Mouse (Mus musculus) adipose tissue, adult 10 weeks (tissue): Measurements from ENCODE around the gene Olfr1173. TPM values are rescaled to one million over a fixed set of nuclear protein-coding genes. Genes with fewer than 3 reads are reported as not detected.

ENCODE experiments used
- polyA plus RNA-seq: library from polyadenylated mRNA; stranded (reverse); fragments of 350-450 nt; fragmentation: Illumina TruSeq; extraction: RNeasy Lipid Tissue Mini Kit (QIAGEN cat#74804); gene quantifications from one replicate; pipeline ENCODE4 v1.2.3, GENCODE M21; 2014; ENCODE audit warnings: low read depth, low replicate concordance

Olfr1173 gene
- polyA plus RNA-seq = not detected

DNA sequence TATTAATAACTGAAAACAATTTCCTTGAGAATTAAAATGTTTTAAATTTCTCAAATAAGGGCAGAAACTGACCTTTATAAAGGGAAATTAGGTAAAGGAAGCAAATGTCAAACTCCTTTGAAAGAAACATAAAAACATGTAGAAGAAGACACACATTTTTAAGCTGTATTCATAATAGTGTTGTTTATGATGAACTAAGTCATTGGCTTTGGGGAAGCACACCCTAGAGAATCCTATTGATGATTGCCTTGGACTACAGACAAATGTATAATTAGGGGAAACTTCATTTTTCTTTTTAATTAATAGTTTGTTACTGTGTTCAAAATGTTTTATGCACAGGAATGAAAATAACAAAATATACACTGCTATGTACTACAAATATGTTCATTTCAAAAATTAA is at the start of gene Olfr1173:
Gene Olfr1173, minus strand, starts transcription at position 101 of the 400 bp plus-strand sequence.

DNA sequence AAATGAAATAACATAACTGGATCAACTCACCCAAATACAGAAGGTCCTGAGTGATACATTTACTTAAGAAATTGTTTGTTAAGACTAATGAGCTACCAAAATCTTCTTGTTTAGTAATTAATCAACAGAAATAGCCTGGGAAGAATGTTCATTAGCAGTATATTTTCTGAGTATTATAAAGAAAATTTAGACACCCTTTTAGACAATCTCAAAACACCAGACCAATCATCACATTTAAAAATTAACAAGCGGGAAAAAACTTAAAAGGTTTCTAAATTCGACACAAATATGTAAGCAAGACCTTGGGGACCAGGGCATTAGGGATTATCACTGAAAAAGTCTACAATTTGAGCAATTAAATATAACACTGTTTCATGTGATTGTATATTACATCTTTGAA is 47.4 kb upstream of the Olfr1173 start, which contains the start of gene Olfr1175-ps:
Gene Olfr1175-ps, minus strand, starts transcription at position 101 of the 400 bp plus-strand sequence.

DNA sequence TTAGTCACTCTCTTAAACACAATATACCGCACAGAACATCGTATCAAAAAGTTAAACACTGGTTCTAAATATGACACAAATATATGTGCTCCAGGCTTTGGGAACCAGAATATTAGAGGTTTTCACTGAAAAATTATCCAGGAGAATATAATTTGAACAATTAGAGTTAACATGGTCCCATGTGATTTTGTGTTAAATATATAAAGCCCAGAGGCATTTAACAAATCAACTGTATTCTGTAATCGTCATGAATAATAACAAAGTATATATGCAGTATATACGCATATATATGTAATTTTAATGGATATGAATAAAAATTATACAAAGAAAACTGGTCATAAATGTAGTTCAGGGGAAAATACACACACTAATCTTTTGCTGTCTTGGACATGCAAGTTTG is 35.4 kb upstream of the Olfr1173 start, which contains the start of gene Olfr1174-ps:
Gene Olfr1174-ps, minus strand, starts transcription at position 101 of the 400 bp plus-strand sequence.

GRCm38 (mm10) chr2:88228234-88228633 is 51.4 kb downstream of the Olfr1173 start, which contains the start of gene Olfr1170:
TSS of gene Olfr1170 (minus strand) at chr2:88228334.

Other genes with a start within 250 kb of the Olfr1173 start
- not detected for gene Olfr73, start 242.2 kb downstream of the Olfr1173 start, polyA plus RNA-seq
- not detected for gene Olfr1162, start 228.7 kb downstream of the Olfr1173 start, polyA plus RNA-seq
- not detected for gene Olfr1163, start 208.0 kb downstream of the Olfr1173 start, polyA plus RNA-seq
- not detected for gene Olfr1164, start 185.9 kb downstream of the Olfr1173 start, polyA plus RNA-seq
- gene Olfr1166, start 151.6 kb downstream of the Olfr1173 start, polyA plus RNA-seq = not detected
- not detected for gene Olfr1167, start 124.7 kb downstream of the Olfr1173 start, polyA plus RNA-seq
- gene Olfr1168, start 98.0 kb downstream of the Olfr1173 start, polyA plus RNA-seq = not detected
- gene Olfr1170, start 51.5 kb downstream of the Olfr1173 start, polyA plus RNA-seq = not detected
- not detected for gene Olfr1174-ps, start 35.3 kb upstream of the Olfr1173 start, polyA plus RNA-seq
- gene Olfr1175-ps, start 47.3 kb upstream of the Olfr1173 start, polyA plus RNA-seq = not detected
- gene Olfr1176, start 56.8 kb upstream of the Olfr1173 start, polyA plus RNA-seq = not detected
- gene Olfr1177-ps, start 66.6 kb upstream of the Olfr1173 start, polyA plus RNA-seq = not detected
- not detected for gene Olfr1178, start 107.2 kb upstream of the Olfr1173 start, polyA plus RNA-seq
- gene Olfr1179, start 126.6 kb upstream of the Olfr1173 start, polyA plus RNA-seq = not detected
- gene Olfr1180, start 139.3 kb upstream of the Olfr1173 start, polyA plus RNA-seq = not detected
- gene Olfr1181, start 146.3 kb upstream of the Olfr1173 start, polyA plus RNA-seq = not detected
- not detected for gene Gm13757, start 169.3 kb upstream of the Olfr1173 start, polyA plus RNA-seq
- not detected for gene Olfr1183, start 175.0 kb upstream of the Olfr1173 start, polyA plus RNA-seq
- not detected for gene Olfr1184, start 203.7 kb upstream of the Olfr1173 start, polyA plus RNA-seq
- not detected for gene Olfr1185-ps1, start 213.4 kb upstream of the Olfr1173 start, polyA plus RNA-seq
- gene Olfr1186, start 238.7 kb upstream of the Olfr1173 start, polyA plus RNA-seq = not detected